In genomic region chr7:116307871-116308631, GRCm38 (mm10) we compare ENCODE assay signal across 9 mouse cellular contexts. TPM values are rescaled to one million over a fixed set of nuclear protein-coding genes. Genes with fewer than 3 reads are reported as not detected.
DNase-seq lines count a peak whose midpoint lies in the region; ATAC-seq and TF ChIP-seq lines count a peak whose summit lies in the region.
"Had no signal": no experiment of that assay in that cellular context is flagged by ENCODE, and none has a peak within 500 bp of the region (broad histone marks: within the 10 kb centered on the region; RNA-seq: fewer than 3 reads in every experiment).

TSS of gene Plekha7 (minus strand) at chr7:116308376.

- no peaks in the 10 kb centered on the region for H3K36me3 ChIP-seq in CH12.LX (replicated peaks in 1 of 2; ENCODE audit: control insufficient read depth in 1 of 2, insufficient read depth in 1 of 2, low read length in 1 of 2)
- H3K36me3 ChIP-seq in embryonic facial prominence, embryonic 11.5 days (replicated peaks; ENCODE audit: control insufficient read depth, insufficient read depth, low read depth, low read length), result no peaks in the 10 kb centered on the region
- no peaks in the 10 kb centered on the region for H3K36me3 ChIP-seq in hindbrain, embryonic 11.5 days (ENCODE audit: control insufficient read depth, insufficient read depth, low read length)

- no peak for DNase-seq in CH12.LX (ENCODE audit: extremely low read depth)
- DNase-seq in adrenal gland, adult 2 months, result peak; percentile 78
- peak; percentile 66 for DNase-seq in embryonic facial prominence, embryonic 11.5 days (ENCODE audit: low spot score)
- DNase-seq in hindbrain, embryonic 11.5 days (ENCODE audit: low spot score), result peak; percentile 76
- no peak for DNase-seq in left cerebral cortex, adult 8-10 months (ENCODE audit: low spot score in 2 of 2)
- peak; percentile 33 for DNase-seq in spleen, adult 12 weeks (ENCODE audit: low spot score)
- DNase-seq in frontal cortex, postnatal 14 days (ENCODE audit: low spot score in 2 of 2), result no peak

- TF ChIP-seq POLR2A in CH12.LX (IDR thresholded peaks at IDR 0.05; ENCODE audit: low read depth, low read length), result no peak

- H3K9ac ChIP-seq in CH12.LX (ENCODE audit: insufficient read depth, low read depth), result peak within 1 kb of the TSS; percentile 29
- H3K9ac ChIP-seq in embryonic facial prominence, embryonic 11.5 days (replicated peaks; ENCODE audit: low read length), result peak within 1 kb of the TSS; percentile 61
- H3K9ac ChIP-seq in hindbrain, embryonic 11.5 days (ENCODE audit: low read depth, low read length), result peak within 1 kb of the TSS; percentile 57

- no peak for TF ChIP-seq EP300 in CH12.LX (IDR thresholded peaks at IDR 0.05; ENCODE audit: low read length)

- no peak for TF ChIP-seq CTCF in CH12.LX (conservative IDR thresholded peaks at IDR 0.05 in 1 of 2, IDR thresholded peaks at IDR 0.05 in 1 of 2; ENCODE audit: low read depth in 2 of 2, low read length in 2 of 2)

- H3K4me3 ChIP-seq in CH12.LX (replicated peaks in 1 of 3; ENCODE audit: low read depth in 2 of 3, low read length in 2 of 3, poor library complexity in 1 of 3), result peak within 1 kb of the TSS; percentile 52 to 81 (median 54)
- H3K4me3 ChIP-seq in embryonic facial prominence, embryonic 11.5 days (ENCODE audit: low read depth, low read length), result peak within 1 kb of the TSS; percentile 74
- H3K4me3 ChIP-seq in hindbrain, embryonic 11.5 days (ENCODE audit: low read depth, low read length), result peak within 1 kb of the TSS; percentile 74

- in situ Hi-C loops in CH12.LX (cut with MboI; ENCODE audit: low pct_ligation_motif_present, low pct_unique_long_range_greater_than_20kb, low sequenced_read_pairs), result loop anchor here (10.0 kb wide), 1 partner anchor 53 kb away; no protein-coding TSS in a partner anchor

- TF ChIP-seq RAD21 in CH12.LX (IDR thresholded peaks at IDR 0.05; ENCODE audit: low read depth, low read length), result no peak

- peaks cover 38% of the 10 kb centered on the region for H3K27me3 ChIP-seq in CH12.LX (replicated peaks)
- H3K27me3 ChIP-seq in embryonic facial prominence, embryonic 11.5 days (ENCODE audit: control insufficient read depth, insufficient read depth, low read length), result peaks cover 5% of the 10 kb centered on the region; the same call in 1 of the 2 replicates
- no peaks in the 10 kb centered on the region for H3K27me3 ChIP-seq in hindbrain, embryonic 11.5 days (ENCODE audit: control insufficient read depth, insufficient read depth, low read length)

- dilution Hi-C loops in CH12.LX (cut with MboI; ENCODE audit: extremely low pct_ligation_motif_present, extremely low pct_unique_long_range_greater_than_20kb, low sequenced_read_pairs), result no loop called here

- no peaks in the 10 kb centered on the region for H3K9me3 ChIP-seq in CH12.LX (replicated peaks; ENCODE audit: low read length)
- no peaks in the 10 kb centered on the region for H3K9me3 ChIP-seq in embryonic facial prominence, embryonic 11.5 days (replicated peaks; ENCODE audit: control insufficient read depth, low read length)
- H3K9me3 ChIP-seq in hindbrain, embryonic 11.5 days (ENCODE audit: control insufficient read depth, low read length), result no peaks in the 10 kb centered on the region

- no peaks in the 10 kb centered on the region for H3K79me2 ChIP-seq in CH12.LX (replicated peaks; ENCODE audit: control insufficient read depth, extremely low read depth, insufficient read depth, poor library complexity, severe bottlenecking)

- no peak within 1 kb of the TSS for H3K27ac ChIP-seq in CH12.LX (ENCODE audit: insufficient read depth, low read depth)
- H3K27ac ChIP-seq in embryonic facial prominence, embryonic 11.5 days (replicated peaks; ENCODE audit: low read depth, low read length), result peak within 1 kb of the TSS; percentile 28; the same call in 1 of the 2 replicates
- H3K27ac ChIP-seq in hindbrain, embryonic 11.5 days (ENCODE audit: low read depth, low read length), result peak within 1 kb of the TSS; percentile 47; the same call in 1 of the 2 replicates
- H3K27ac ChIP-seq: macrophage had no signal

- peak; percentile 73 for ATAC-seq in embryonic facial prominence, embryonic 11.5 days (replicated peaks; ENCODE audit: insufficient number of reproducible peaks, low FRiP score, low TSS enrichment, low read depth)
- peak; percentile 78 for ATAC-seq in hindbrain, embryonic 11.5 days (ENCODE audit: low FRiP score)
- peak; percentile 19 for ATAC-seq in megakaryocyte, adult 5-6 weeks (ENCODE audit: poor library complexity, severe bottlenecking)

- H3K4me2 ChIP-seq in CH12.LX (ENCODE audit: insufficient read depth, low read depth, poor library complexity, severe bottlenecking), result peak within 1 kb of the TSS; percentile 93
- peak within 1 kb of the TSS; percentile 99 for H3K4me2 ChIP-seq in embryonic facial prominence, embryonic 11.5 days (ENCODE audit: low read depth, low read length)
- H3K4me2 ChIP-seq in hindbrain, embryonic 11.5 days (replicated peaks; ENCODE audit: low read depth, low read length), result peak within 1 kb of the TSS; percentile 98

- H3K4me1 ChIP-seq in CH12.LX (ENCODE audit: control insufficient read depth in 1 of 2, insufficient read depth in 2 of 2), result peaks cover 0 to 17% of the 10 kb centered on the region in 2 experiments; a peak in 1 of 4 replicates
- peaks cover 6% of the 10 kb centered on the region; the same call in 1 of the 2 replicates for H3K4me1 ChIP-seq in embryonic facial prominence, embryonic 11.5 days (ENCODE audit: control insufficient read depth, insufficient read depth, low read length)
- peaks cover 8% of the 10 kb centered on the region for H3K4me1 ChIP-seq in hindbrain, embryonic 11.5 days (replicated peaks; ENCODE audit: control insufficient read depth, insufficient read depth, low read length)

- WGBS in embryonic facial prominence, embryonic 11.5 days, result under 1% methylated on average over 60 of the region's 65 CpGs
- WGBS in hindbrain, embryonic 11.5 days, result under 1% methylated on average over 53 of the region's 65 CpGs

TF ChIP-seq in CH12.LX, 34 proteins besides CTCF, POLR2A, EP300 and RAD21:
- no peak for TF ChIP-seq ZNF384 (IDR thresholded peaks at IDR 0.05; ENCODE audit: low read depth, low read length)
- no peak for TF ChIP-seq BHLHE40 (IDR thresholded peaks at IDR 0.05; ENCODE audit: low read depth, low read length)
- TF ChIP-seq ELF1 (IDR thresholded peaks at IDR 0.05; ENCODE audit: low read depth, low read length), result no peak
- no peak for TF ChIP-seq ZC3H11A (IDR thresholded peaks at IDR 0.05; ENCODE audit: low read depth, low read length)
- TF ChIP-seq NELFE (IDR thresholded peaks at IDR 0.05; ENCODE audit: low read depth, low read length), result no peak
- TF ChIP-seq USF2 (conservative IDR thresholded peaks at IDR 0.05; ENCODE audit: low read depth, low read length), result no peak
- no peak for TF ChIP-seq MAX (IDR thresholded peaks at IDR 0.05; ENCODE audit: low read length)
- no peak for TF ChIP-seq TCF12 (IDR thresholded peaks at IDR 0.05; ENCODE audit: low read depth, low read length)
- TF ChIP-seq MAFK (IDR thresholded peaks at IDR 0.05; ENCODE audit: insufficient replicate concordance, low read length), result no peak
- TF ChIP-seq JUN (IDR thresholded peaks at IDR 0.05; ENCODE audit: insufficient read depth, low read depth, low read length), result no peak
- TF ChIP-seq UBTF (IDR thresholded peaks at IDR 0.05; ENCODE audit: low read depth, low read length), result no peak
- no peak for TF ChIP-seq USF1 (IDR thresholded peaks at IDR 0.05; ENCODE audit: low read depth, low read length)
- no peak for TF ChIP-seq CHD1 (IDR thresholded peaks at IDR 0.05; ENCODE audit: low read depth, low read length)
- no peak for TF ChIP-seq RCOR1 (conservative IDR thresholded peaks at IDR 0.05; ENCODE audit: low read depth, low read length)
- no peak for TF ChIP-seq SMC3 (IDR thresholded peaks at IDR 0.05; ENCODE audit: low read depth, low read length)
- TF ChIP-seq MEF2A (IDR thresholded peaks at IDR 0.05; ENCODE audit: borderline replicate concordance, low read depth, low read length), result no peak
- no peak for TF ChIP-seq POLR2AphosphoS2 (IDR thresholded peaks at IDR 0.05; ENCODE audit: low read depth, low read length)
- TF ChIP-seq E2F4 (IDR thresholded peaks at IDR 0.05; ENCODE audit: insufficient replicate concordance, low read depth, low read length), result no peak

RNA-seq across cellular contexts. Expression of gene Plekha7, which starts in this region (rescaled TPM):
- total RNA-seq in CH12.LX (2012; rRNA removed) (1.0 and 1.5 TPM in 2 replicates), CH12.LX (2014; rRNA removed) (0.23 and 0.59 TPM in 2 replicates)
- polyA plus RNA-seq in CH12.LX (2012; ENCODE audit: insufficient read length, low read depth), result 1.0 and 1.5 TPM in 2 replicates
- total RNA-seq in adrenal gland, adult 2 months (2021), result 10 to 100 TPM; 10.2 to 22.1 TPM
- polyA plus RNA-seq in adrenal gland, adult 2 months (2012; rRNA removed), result 16.7 and 20.7 TPM in 2 replicates
- polyA plus RNA-seq in embryonic facial prominence, embryonic 11.5 days (2014; fragmentation: Nextera tagmentation; extraction: Ambion mirVana), result 3.6 and 5.8 TPM in 2 replicates
- polyA plus RNA-seq in hindbrain, embryonic 11.5 days (2014; fragmentation: Nextera tagmentation; extraction: Ambion mirVana), result 8.4 and 8.8 TPM in 2 replicates
- 10 to 100 TPM; 24.7 to 30.1 (median 27.0) TPM for total RNA-seq in left cerebral cortex, adult 8-10 months (2022)
- total RNA-seq in megakaryocyte, adult 5-6 weeks (2015), result 0.02 and 0.16 TPM in 2 replicates
- 0.18 TPM in 1 of 2 replicates, not detected in the other for total RNA-seq in megakaryocyte, adult 5-6 weeks (2017)

Comparison
In these comparisons a context has a peak if more than half of its experiments do, and no peak if none do; other contexts are left out.
1. RNA of gene Plekha7 (total RNA-seq): 24.7 to 30.1 TPM in left cerebral cortex, adult 8-10 months and 10.2 to 22.1 TPM in adrenal gland, adult 2 months; 0.23 to 1.5 TPM in CH12.LX and 0.02 to 0.18 TPM in megakaryocyte, adult 5-6 weeks; every median in the first group is over 4 times any median in the second.
2. Peak in ATAC-seq in megakaryocyte, adult 5-6 weeks; RNA of the gene not detected or under 1 TPM.
3. DNase-seq: peak in adrenal gland, adult 2 months (single experiment), embryonic facial prominence, embryonic 11.5 days (single experiment), hindbrain, embryonic 11.5 days (single experiment) and spleen, adult 12 weeks (single experiment); none in CH12.LX (single experiment), left cerebral cortex, adult 8-10 months (0 of 2) and frontal cortex, postnatal 14 days (0 of 2).
4. ATAC-seq: peak in every context shown above with its lines; median percentile 78 in hindbrain, embryonic 11.5 days; 73 in embryonic facial prominence, embryonic 11.5 days; 19 in megakaryocyte, adult 5-6 weeks.
5. Peak in every context shown above with its lines, with median percentiles within 50 percentile points of each other: H3K4me2 ChIP-seq, H3K4me3 ChIP-seq and H3K9ac ChIP-seq.